Mouse (Mus musculus) heart, adult 2 months (tissue): ENCODE data around the gene Lysmd1.

Source experiments
- CTCF ChIP-seq: fragments of 200-600 bp; IDR thresholded peaks from 2 replicates; pipeline ENCODE4 v1.8.1; 2022; ENCODE audit warnings: antibody characterized with exemption, mild to moderate bottlenecking, moderate library complexity
- EP300 ChIP-seq: fragments of 200-500 bp; IDR thresholded peaks from 2 replicates; pipeline ENCODE4 v1.6.1; 2011; ENCODE audit warnings: low read depth, low read length, control low read depth; ENCODE audit not compliant: insufficient read depth
- POLR2A ChIP-seq: fragments of 200-500 bp; IDR thresholded peaks from 2 replicates; pipeline ENCODE4 v1.6.1; 2011; ENCODE audit warnings: mild to moderate bottlenecking, low read depth, low read length, control low read depth; ENCODE audit not compliant: insufficient read depth

- TF ChIP-seq EP300 (no peak), POLR2A (no peak), CTCF (no peak)
Observed at GRCm38 (mm10) chr3:95100854-95101253, 33.0 kb upstream of the Lysmd1 start.
